Mouse (Mus musculus) thymus, adult 2 months (tissue): ENCODE results near the gene Gm5134. TPM values are rescaled to one million over a fixed set of nuclear protein-coding genes. Genes with fewer than 3 reads are reported as not detected.

Experiments used
- DNase-seq: peaks from one replicate; pipeline ENCODE4 v3.0.0; 2021
- H3K27ac ChIP-seq: fragments of 200-500 bp; 2 replicates; pipeline ENCODE4 v1.5.1; 2012; ENCODE audit warnings: low read length, control low read depth; ENCODE audit not compliant: control insufficient read depth, insufficient read depth
- H3K27me3 ChIP-seq: fragments of 200-500 bp; 2 replicates; pipeline ENCODE4 v1.6.1; 2012; ENCODE audit warnings: mild to moderate bottlenecking, low read length, moderate library complexity, mixed read lengths; ENCODE audit not compliant: control insufficient read depth, insufficient read depth
- H3K36me3 ChIP-seq: fragments of 200-500 bp; 2 replicates; pipeline ENCODE4 v1.6.1; 2012; ENCODE audit warnings: mild to moderate bottlenecking, low read length, moderate library complexity; ENCODE audit not compliant: control insufficient read depth, insufficient read depth
- H3K4me1 ChIP-seq: fragments of 200-500 bp; replicated peaks from 2 replicates; pipeline ENCODE4 v1.6.1; 2012; ENCODE audit warnings: low read length; ENCODE audit not compliant: control insufficient read depth, insufficient read depth
- H3K4me3 ChIP-seq: fragments of 200-500 bp; 2 replicates; pipeline ENCODE4 v1.5.1; 2012; ENCODE audit warnings: mild to moderate bottlenecking, low read length, control low read depth, moderate library complexity; ENCODE audit not compliant: control insufficient read depth, insufficient read depth
- CTCF ChIP-seq: fragments of 200-500 bp; IDR thresholded peaks from 2 replicates; pipeline ENCODE4 v1.5.1; 2012; ENCODE audit warnings: mild to moderate bottlenecking, control low read depth, low read length, moderate library complexity, borderline replicate concordance; ENCODE audit not compliant: control insufficient read depth, poor library complexity, insufficient read depth; ENCODE audit errors: extremely low read depth
- POLR2A ChIP-seq: fragments of 200-500 bp; IDR thresholded peaks from 2 replicates; pipeline ENCODE4 v1.6.1; 2012; ENCODE audit warnings: mild to moderate bottlenecking, low read length, control low read depth, moderate library complexity; ENCODE audit not compliant: control insufficient read depth, poor library complexity, insufficient read depth; ENCODE audit errors: extremely low read depth
- WGBS: fragments of 180-500 bp; shearing (Covaris S2); methylation state at CpG from one replicate; pipeline ENCODE4 v1.1.7; 2018; 5-methylcytosine and 5-hydroxymethylcytosine counted together
- polyA plus RNA-seq: library from polyadenylated mRNA; depleted of rRNA; stranded (reverse); fragments of >200 nt; gene quantifications from 2 replicates; pipeline ENCODE4 v1.2.3, GENCODE M21; 2012

The Gm5134 gene
- polyA plus RNA-seq, 1 experiment: 4.0 TPM

DNA sequence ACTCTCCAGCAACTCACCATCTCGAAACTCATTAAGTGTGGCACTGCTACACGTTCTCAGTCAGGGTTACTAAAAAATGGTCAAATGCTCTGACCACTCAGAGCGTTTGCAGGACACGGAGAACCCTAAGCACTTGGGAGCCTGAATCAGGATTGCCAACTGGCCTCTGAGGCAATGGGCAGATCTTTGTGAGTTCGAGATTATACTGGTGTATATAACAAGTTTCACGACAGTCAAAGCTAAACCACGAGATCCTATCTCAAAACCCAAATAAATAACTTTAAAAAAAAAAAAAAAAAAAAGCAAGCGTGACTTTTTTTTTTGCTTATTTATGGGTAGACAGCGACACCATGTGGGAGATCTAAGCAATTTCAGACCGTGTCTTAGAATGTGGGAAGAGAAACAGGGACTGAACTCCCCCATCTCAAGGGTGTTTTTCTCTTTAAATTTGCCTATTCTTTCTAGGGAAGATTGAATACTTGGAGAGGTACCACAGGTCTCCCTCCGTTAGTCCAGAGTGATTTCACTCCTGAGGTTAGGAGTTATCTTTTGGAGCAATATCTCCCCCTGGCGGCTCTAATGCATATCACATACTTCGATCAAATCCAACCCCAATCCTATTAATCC, 2.8 kb upstream of the Gm5134 start:
- Histone ChIP-seq H3K4me1 (peaks cover 19% of the 10 kb centered on the region), H3K36me3 (no peaks in the 10 kb centered on the region), H3K27ac (no peak overlapping the region), H3K27me3 (no peaks in the 10 kb centered on the region), H3K4me3 (peak overlapping the region; percentile 33)
- TF ChIP-seq POLR2A (no peak), CTCF (no peak)
- WGBS: 3% methylated on average over 13 of the region's 13 CpGs
- DNase-seq: peak; percentile 38

GRCm38 (mm10) chr10:75973846-75974245, 19.5 kb downstream of the Gm5134 start:
- Histone ChIP-seq H3K27me3 (no peaks in the 10 kb centered on the region; the same call in 1 of the 2 replicates), H3K4me1 (peaks cover 8% of the 10 kb centered on the region), H3K27ac (no peak overlapping the region), H3K36me3 (no peaks in the 10 kb centered on the region), H3K4me3 (no peak overlapping the region)
- 97% methylated on average over 10 of the region's 10 CpGs for WGBS
- TF ChIP-seq CTCF: no peak
- no peak for TF ChIP-seq POLR2A
- DNase-seq: no peak

DNA sequence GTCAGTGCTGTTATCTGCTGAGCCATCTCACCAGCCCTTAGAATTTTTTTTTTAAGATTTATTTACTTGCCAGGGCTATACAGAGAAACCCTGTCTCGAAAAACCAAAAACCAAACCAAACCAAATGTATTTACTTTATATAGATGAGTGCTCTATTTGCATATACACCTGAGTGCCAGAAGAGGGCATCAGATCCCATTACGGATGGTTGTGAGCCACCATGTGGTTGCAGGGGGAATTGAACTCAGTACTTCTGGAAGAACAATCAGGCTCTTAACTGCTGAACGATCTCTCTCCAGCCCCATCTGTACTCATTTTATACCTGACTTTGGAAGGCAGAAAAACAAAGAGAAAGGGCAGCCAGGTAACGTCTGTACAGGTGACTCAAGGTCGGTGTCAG, 20.9 kb downstream of the Gm5134 start:
- H3K27ac ChIP-seq: no peak overlapping the region
- H3K36me3 ChIP-seq: no peaks in the 10 kb centered on the region
- peaks cover 8% of the 10 kb centered on the region for H3K4me1 ChIP-seq
- TF ChIP-seq CTCF (no peak), POLR2A (no peak)
- 64% methylated on average over 5 of the region's 5 CpGs for WGBS
- DNase-seq: peak; percentile 42
- no peaks in the 10 kb centered on the region; the same call in 1 of the 2 replicates for H3K27me3 ChIP-seq
- no peak overlapping the region for H3K4me3 ChIP-seq

GRCm38 (mm10) chr10:75978119-75978834, 24.0 kb downstream of the Gm5134 start:
- no peak for DNase-seq
- no peak for TF ChIP-seq POLR2A
- TF ChIP-seq CTCF: no peak
- Histone ChIP-seq H3K4me3 (no peak overlapping the region), H3K36me3 (no peaks in the 10 kb centered on the region), H3K27me3 (no peaks in the 10 kb centered on the region; the same call in 1 of the 2 replicates), H3K4me1 (peaks cover 8% of the 10 kb centered on the region), H3K27ac (no peak overlapping the region)
- 16% methylated on average over 10 of the region's 10 CpGs for WGBS

DNA sequence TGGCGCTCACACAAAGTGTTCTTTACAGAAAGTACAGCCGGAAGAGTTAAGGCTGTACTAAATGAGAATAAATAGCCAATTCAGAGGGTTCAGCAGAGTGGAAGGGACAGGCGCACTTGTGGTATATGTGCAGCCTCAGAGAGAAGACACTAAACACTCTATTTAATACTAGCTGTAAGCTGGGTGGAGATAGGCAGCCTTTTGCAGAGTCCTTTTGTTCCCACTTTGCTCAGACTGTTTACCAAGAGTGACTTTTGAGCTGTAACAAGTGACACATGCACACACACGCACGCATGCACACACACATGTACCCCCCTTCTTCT, 24.5 kb downstream of the Gm5134 start:
- H3K36me3 ChIP-seq: no peaks in the 10 kb centered on the region
- no peak overlapping the region for H3K4me3 ChIP-seq
- WGBS: 84% methylated on average over 5 of the region's 5 CpGs
- no peak overlapping the region for H3K27ac ChIP-seq
- no peak for DNase-seq
- TF ChIP-seq POLR2A (no peak), CTCF (no peak)
- peaks cover 8% of the 10 kb centered on the region for H3K4me1 ChIP-seq
- H3K27me3 ChIP-seq: no peaks in the 10 kb centered on the region; the same call in 1 of the 2 replicates

DNA sequence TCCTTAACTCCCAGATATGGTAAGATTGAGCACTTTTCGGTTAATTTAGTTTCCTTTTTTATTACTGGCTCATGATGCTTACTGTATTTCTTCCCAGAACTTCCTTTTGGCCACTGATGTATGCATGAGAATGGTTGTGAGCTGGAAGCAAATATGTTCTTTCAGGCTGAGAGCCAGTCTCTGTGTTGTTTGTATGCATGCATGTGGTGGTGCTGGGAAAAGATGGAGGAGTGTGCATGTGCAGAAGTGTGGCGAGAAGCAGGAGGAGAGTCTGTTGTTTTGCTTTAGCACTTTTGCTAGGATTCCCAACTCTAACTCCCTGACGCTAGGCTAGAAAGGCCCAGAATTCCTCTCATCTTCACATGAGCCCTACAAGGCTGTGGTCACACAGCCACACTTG, 25.1 kb downstream of the Gm5134 start:
- no peaks in the 10 kb centered on the region for H3K36me3 ChIP-seq
- TF ChIP-seq CTCF (no peak), POLR2A (no peak)
- WGBS: 94% methylated on average over 3 of the region's 3 CpGs
- H3K4me3 ChIP-seq: no peak overlapping the region
- no peak overlapping the region for H3K27ac ChIP-seq
- no peaks in the 10 kb centered on the region; the same call in 1 of the 2 replicates for H3K27me3 ChIP-seq
- DNase-seq: no peak
- H3K4me1 ChIP-seq: peaks cover 8% of the 10 kb centered on the region

DNA sequence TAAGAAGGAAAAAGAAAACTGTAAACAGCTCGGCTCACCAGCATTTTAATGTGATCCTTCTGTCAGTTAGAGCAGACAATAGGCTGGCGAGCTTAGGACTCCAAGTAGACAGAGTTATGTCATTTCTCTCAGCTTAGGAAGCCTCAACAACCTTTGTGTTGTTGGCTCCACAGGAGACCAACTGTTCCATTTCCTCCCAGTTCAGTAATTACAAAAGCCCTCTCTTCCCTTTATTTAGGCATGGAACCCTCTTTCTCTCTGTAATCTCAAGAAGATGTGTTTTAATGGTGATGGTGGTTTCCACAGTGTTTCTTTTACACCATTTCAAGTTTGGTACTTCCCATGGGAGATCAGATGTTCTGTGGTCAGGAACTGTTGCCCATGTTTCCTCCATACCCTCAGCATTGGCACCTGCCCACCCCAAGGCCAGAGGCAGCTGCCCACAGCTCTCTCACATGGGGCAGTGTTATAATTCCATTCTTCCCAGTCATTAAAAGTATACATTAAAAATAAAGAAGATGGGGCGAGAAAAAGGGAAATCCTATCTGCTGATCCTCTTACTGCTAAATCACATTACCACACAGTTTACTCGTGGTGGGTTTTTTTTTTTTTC, 36.2 kb downstream of the Gm5134 start:
- no peak overlapping the region for H3K27ac ChIP-seq
- 78% methylated on average over 4 of the region's 4 CpGs for WGBS
- DNase-seq: no peak

More for the DNA sequence above, 36.2 kb downstream of the Gm5134 start:
- Histone ChIP-seq H3K4me3 (no peak overlapping the region), H3K36me3 (no peaks in the 10 kb centered on the region), H3K4me1 (no peaks in the 10 kb centered on the region), H3K27me3 (no peaks in the 10 kb centered on the region)
- no peak for TF ChIP-seq POLR2A
- TF ChIP-seq CTCF: no peak
